Mouse (Mus musculus): ENCODE measurements around the gene Tut1.

DNA sequence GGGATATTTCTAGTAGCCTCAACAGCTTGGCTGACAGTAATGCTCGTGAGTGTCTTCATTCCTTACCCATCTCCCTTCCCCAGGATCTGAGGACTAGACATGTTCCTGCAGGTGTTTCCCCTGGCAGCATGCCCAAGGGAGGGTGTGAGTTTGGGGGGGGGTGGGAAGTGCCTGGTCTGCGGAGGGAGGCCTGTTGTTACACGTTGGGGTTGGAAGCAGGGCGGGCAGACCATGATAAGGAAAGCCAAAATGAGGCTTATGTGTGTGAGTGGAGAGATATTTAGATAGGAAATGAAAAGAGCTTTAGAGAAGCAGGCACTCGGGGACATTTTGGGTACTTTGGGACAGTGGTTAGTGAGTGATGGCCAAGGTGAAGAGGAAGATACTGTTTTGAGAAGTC lies 9.6 kb upstream of the Tut1 start:
- no peak for TF ChIP-seq CTCF (IDR thresholded peaks at IDR 0.05 in 2 of 3, conservative IDR thresholded peaks at IDR 0.05 in 1 of 3; ENCODE audit: control insufficient read depth in 1 of 3, insufficient read depth in 1 of 3, low read depth in 2 of 3, low read length in 3 of 3, poor library complexity in 1 of 3, severe bottlenecking in 1 of 3)
- peak; percentile 80 for TF ChIP-seq TAL1 (IDR thresholded peaks at IDR 0.05; ENCODE audit: low read length)
- TF ChIP-seq POLR2A (IDR thresholded peaks at IDR 0.05; ENCODE audit: control insufficient read depth in 1 of 2, insufficient read depth in 1 of 2, low read depth in 1 of 2, low read length in 2 of 2, poor library complexity in 1 of 2), result no peak
- no peak for TF ChIP-seq ZKSCAN1 (IDR thresholded peaks at IDR 0.05; ENCODE audit: low read depth, low read length)
- peak; percentile 73; the same call in 1 of the 2 replicates for TF ChIP-seq BHLHE40 (IDR thresholded peaks at IDR 0.05; ENCODE audit: borderline replicate concordance, low read depth, low read length)
- no peak for TF ChIP-seq RAD21 (IDR thresholded peaks at IDR 0.05; ENCODE audit: low read depth, low read length)
- TF ChIP-seq USF1 (IDR thresholded peaks at IDR 0.05; ENCODE audit: low read depth, low read length), result no peak
- TF ChIP-seq JUND (IDR thresholded peaks at IDR 0.05; ENCODE audit: low read depth, low read length), result no peak
- peak; percentile 87 for TF ChIP-seq GATA1 (IDR thresholded peaks at IDR 0.05; ENCODE audit: low read depth, low read length)
- TF ChIP-seq MAFK (IDR thresholded peaks at IDR 0.05; ENCODE audit: borderline replicate concordance, low read depth, low read length), result no peak
- no peak for TF ChIP-seq ZNF384 (IDR thresholded peaks at IDR 0.05; ENCODE audit: low read depth, low read length)
- TF ChIP-seq MEF2A (IDR thresholded peaks at IDR 0.05; ENCODE audit: extremely low read depth, insufficient replicate concordance, low read depth, low read length, poor library complexity, severe bottlenecking), result 0 out of 2 replicates have a peak, but pooled peaks have one; percentile 55

Data from MEL (cell line).